Mouse (Mus musculus): Measurements from ENCODE around the gene Dmrt1.
"Not testable (repeated sequence)": the region's sequence is repeated elsewhere in the genome, so short reads cannot be mapped to it uniquely, and the experiment has no call there.

Gene Dmrt1

GRCm38 (mm10) chr19:25505360-25506196 is at the start of gene Dmrt1:
Gene Dmrt1 (plus strand): TSS chr19:25505618.
- DNase-seq (ENCODE audit: low read depth, low spot score), result no peak

DNA sequence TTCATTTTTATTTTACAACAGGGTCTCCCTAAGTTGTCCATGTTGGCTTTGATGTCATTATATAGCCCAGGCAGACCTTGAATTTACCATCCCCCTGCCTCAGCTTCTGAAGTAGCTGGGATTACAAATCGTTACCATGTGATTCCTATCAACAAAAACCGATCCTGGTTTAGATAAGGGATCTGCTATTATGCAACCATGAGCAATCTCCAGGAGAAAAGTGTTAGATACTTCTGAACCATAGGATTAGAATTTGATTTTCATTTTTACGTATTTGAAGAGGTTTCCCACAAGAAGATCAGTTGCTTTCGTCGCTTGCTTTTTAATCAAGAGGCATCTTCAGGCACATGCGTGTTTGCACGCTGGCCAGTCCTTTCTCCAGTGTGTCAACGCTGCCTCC is 44.7 kb upstream of the Dmrt1 start:
- no peak for DNase-seq (ENCODE audit: low read depth, low spot score)

DNA sequence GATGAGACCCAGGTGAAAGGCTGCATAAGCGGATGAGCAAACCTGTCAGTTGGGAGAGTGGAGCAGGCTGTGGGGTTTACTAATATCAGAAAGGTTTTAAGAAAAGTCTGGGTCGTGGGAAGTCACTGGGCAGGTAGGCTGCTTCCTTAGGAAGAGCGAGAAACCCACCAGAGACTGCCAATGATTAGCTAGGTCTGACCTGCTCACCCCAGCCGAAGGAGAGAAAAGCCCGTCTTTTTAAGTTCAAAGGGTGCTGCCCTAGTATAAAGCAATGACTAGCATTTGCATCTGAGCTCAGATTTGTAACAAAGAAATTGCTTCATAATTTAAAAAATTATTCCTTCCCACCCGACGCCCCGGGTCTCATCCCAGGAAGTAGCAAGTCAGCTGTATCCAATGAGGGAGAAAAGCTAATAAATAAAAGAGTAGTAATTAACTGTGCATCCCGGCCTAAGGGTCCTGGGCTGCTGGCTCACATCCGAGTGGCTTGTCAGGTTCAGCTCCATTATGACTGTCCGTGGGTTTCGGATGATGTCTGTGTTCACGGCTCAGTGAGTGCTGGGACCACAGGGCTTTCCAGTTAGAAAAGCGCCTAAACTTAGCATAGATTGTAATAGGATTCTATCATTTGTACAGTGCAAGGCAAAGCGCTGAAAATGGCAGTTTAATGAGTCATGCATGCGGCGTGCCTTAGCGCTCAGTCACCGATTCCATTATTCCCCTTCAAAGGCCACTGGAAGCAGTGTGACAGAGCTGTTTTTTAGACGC is 43.7 kb upstream of the Dmrt1 start:
- DNase-seq (ENCODE audit: low read depth, low spot score), result peak; percentile 51

GRCm38 (mm10) chr19:25475806-25476205 is 29.6 kb upstream of the Dmrt1 start:
- not testable (repeated sequence) for DNase-seq (ENCODE audit: low read depth, low spot score)

DNA sequence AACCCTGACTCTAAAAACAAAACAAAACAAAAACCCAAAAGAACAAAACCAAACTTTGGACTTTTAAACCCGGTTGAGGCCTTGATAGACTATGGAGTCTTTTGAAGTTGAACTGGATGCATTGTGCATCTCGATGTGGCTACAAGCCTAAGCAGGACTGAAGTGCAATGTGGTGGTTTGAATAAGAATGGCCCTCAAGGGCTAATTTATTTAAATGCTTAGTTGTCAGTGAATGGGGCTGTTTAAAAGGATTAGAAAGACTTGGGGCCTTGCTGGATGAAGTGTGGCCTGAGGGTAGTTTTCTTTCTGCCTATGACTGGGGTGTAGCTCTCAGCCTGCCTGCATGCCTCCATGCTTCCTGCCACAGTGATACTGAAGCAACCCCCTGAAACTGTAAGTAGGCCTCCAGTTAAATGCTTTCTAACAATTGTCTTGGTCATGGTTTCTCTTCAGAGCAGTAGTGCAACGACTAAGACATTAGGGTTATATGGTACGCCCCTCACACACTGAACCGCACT is 26.2 kb upstream of the Dmrt1 start:
- DNase-seq (ENCODE audit: low read depth, low spot score), result no peak

- DNase-seq (ENCODE audit: low read depth, low spot score), result no peak
These were observed 24.6 kb upstream of the Dmrt1 start for GRCm38 (mm10) chr19:25480820-25481219.

DNA sequence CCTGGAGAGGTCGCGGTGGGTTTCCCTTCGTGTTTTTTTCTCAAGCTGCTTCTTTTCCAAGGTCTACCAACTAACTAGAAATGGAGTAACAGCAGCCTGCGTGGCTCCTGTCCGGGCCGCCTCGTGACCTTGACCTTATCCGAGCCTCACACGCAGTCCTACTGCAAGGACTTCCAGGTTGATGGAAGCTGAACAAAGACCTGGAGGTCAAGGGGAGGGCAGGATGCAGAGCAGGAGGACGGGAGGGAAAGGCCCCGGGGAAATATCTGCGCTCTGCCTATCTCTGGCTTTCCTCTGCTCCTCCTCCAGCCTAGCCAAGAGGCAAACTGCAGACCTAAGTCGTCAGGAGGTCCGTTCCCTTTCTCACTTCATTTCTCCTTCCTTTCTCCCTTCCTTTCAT is 18.9 kb upstream of the Dmrt1 start:
- no peak for DNase-seq (ENCODE audit: low read depth, low spot score)

GRCm38 (mm10) chr19:25487350-25487749 is 18.1 kb upstream of the Dmrt1 start:
- DNase-seq (ENCODE audit: low read depth, low spot score), result no peak

- no peak for DNase-seq (ENCODE audit: low read depth, low spot score)
These were observed 16.9 kb upstream of the Dmrt1 start for GRCm38 (mm10) chr19:25488546-25488945.

DNA sequence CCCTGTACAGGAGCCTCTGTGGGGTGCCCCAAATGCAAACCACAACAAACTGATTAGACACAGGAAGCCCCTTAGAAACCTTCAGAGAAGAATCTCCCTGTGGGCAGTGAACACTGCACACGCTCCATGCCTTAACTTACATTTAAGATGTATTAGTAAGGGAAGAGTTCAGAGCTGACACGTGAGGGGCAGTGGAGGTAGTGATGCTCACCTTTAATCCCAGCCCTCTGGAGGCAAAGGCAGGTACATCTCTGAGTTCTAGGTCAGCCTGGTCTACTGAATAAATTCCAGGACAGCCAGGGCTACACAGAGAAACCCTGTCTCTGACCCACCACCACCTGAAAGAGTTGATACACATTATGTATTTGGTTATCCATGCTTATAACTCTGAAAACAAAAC is 15.9 kb upstream of the Dmrt1 start:
- no peak for DNase-seq (ENCODE audit: low read depth, low spot score)

DNA sequence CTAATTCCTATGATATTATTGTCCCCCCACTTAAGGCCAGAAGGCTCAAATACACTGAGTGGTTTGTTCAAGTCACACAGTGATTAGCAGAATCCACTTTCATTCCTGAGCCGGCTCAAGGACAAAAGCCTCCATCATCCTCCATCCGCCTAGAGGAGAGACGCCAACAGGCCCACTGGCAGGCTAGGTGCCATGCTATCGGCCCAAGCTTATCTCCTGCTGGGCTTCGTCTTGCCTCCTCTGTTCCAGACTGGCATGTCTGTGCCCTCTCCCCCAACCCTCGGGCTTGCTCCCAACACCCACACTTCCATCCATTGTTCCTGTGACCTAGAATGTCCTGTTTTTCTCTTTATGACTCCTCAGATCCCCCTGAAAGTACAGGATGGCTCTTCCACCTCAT is 8.0 kb upstream of the Dmrt1 start:
- DNase-seq (ENCODE audit: low read depth, low spot score), result no peak

DNA sequence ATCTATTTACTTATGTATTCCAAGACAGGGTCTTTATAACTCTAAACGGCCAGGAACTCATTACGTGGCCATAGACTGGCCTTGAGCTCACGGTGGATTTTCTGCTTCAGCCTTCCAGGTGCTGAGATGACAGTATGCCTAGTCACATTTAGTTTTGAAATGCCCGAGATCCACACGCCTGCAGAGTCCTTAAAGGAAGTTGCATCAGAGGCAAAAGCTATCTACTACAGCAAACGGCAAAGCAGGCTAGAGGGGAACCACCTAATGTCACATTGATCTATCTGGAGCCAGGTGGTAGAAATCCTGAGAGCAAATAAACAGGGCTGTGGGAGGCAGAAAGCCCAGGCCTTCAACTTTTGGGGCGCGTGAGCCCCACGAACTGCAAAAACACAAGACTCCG is 540 bp upstream of the Dmrt1 start:
- DNase-seq (ENCODE audit: low read depth, low spot score), result no peak

GRCm38 (mm10) chr19:25506616-25507015 is 1.2 kb downstream of the Dmrt1 start:
- no peak for DNase-seq (ENCODE audit: low read depth, low spot score)

GRCm38 (mm10) chr19:25514986-25515530 is 9.6 kb downstream of the Dmrt1 start:
- no peak for DNase-seq (ENCODE audit: low read depth, low spot score)

DNA sequence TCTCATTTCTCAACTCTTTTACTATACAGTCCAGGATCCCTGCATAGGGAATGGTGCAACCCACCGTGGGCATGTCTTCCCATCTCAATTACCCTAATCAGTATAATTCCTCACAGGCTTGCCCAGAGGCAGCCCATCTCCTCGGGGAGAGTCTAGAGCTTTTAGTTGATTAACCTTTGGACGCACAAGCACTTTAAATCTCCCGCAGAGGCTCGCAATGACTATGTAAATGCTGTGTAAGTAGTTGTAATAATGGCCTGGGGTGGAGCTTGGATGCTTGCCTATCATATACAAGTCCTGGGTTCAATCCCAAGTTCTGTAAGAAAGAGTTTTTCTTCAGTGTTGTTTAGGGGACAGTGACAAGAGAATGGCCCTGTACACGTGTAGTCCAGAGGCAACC is 18.7 kb downstream of the Dmrt1 start:
- no peak for DNase-seq (ENCODE audit: low read depth, low spot score)

DNA sequence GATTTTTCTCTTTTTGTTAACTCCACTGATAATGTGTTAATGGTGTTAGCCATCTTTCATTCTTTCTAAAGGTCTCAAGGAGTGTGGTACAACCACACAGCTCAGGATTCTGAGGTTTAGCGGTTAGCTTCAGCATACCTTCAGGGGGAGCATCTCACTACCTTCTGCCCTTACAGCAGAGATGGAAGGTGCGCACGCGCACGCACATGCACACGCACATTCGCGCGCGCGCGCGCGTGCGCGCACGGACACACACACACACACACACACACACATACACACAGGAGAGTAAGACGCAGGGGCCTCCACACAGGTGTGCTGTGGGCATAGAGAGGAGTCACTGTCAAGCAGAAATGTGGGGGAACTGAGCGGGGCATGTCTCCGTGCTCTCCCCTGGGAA is 20.3 kb downstream of the Dmrt1 start:
- no peak for DNase-seq (ENCODE audit: low read depth, low spot score)

DNA sequence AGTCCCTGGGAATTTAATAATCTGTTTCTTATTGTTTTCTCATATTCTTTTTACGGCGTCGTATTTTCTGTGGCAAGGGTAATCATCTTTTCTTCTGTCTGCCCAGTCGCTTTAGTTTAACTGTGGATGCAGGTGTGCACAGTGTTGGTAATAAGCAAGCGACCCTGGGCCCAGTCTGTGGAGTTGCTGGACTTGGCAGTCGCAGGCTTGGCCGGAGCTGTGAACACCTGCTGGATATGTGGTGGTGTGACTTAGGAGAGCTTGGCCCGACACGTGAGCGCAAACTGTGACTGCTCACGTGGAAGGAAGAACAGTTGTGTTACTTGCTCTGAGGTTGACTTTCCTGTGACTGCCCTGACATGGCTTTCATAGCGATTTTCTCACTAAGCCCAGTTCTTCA is 24.3 kb downstream of the Dmrt1 start:
- no peak for DNase-seq (ENCODE audit: low read depth, low spot score)

DNA sequence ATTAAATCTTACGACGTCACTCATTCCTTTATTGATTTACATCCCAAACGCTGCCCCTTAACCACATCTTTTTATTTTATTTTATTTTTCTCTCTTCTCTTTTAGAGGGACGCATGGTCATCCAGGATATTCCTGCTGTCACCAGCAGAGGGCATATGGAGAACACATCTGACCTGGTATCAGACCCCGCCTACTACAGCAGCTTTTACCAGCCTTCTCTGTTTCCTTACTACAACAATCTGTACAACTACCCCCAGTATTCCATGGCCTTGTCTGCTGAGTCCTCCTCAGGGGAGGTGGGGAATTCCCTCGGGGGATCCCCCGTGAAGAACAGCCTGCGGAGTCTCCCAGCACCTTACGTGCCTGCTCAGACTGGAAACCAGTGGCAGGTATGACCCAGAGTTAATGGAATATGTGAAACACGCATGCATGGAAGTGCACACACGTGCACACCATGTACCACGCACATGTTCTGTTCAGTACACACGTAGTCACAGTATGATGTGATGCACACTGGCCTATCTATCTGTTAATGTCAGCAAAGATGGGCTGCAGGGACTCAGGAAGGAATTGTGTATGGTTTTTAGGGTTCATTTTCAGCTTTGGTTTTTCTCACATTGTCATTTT is 40.4 kb downstream of the Dmrt1 start:
- DNase-seq (ENCODE audit: low read depth, low spot score), result peak; percentile 55

- DNase-seq (ENCODE audit: low read depth, low spot score), result peak; percentile 2
These were observed 41.7 kb downstream of the Dmrt1 start for GRCm38 (mm10) chr19:25547086-25547643.

- no peak for DNase-seq (ENCODE audit: low read depth, low spot score)
These were observed 44.9 kb downstream of the Dmrt1 start for GRCm38 (mm10) chr19:25550346-25550745.

DNA sequence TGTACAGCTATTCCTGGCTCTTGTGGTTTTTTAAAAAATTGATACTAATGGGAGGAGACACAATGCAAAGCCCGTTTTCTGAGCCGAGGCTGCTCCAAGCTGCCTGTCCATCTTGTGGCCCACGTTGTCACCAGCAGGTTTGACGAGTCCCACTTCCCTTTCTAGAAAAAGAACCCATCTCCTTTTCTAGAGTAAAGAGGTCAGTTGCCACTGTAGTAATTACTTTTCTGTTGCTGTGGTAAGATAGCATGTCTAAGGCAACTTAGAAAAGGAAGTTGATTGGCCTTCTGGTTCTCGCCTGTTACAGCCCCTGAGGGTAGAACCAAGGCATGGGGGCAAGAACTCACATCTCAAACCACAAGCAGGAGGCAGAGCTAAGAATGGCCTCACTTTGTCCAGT is 45.6 kb downstream of the Dmrt1 start:
- DNase-seq (ENCODE audit: low read depth, low spot score), result no peak

GRCm38 (mm10) chr19:25564430-25564829 is 59.0 kb downstream of the Dmrt1 start:
- DNase-seq (ENCODE audit: low read depth, low spot score), result no peak
